Mouse (Mus musculus) kidney, embryonic 16.5 days (tissue): ENCODE results near the gene Ctsl. TPM values are rescaled to one million over a fixed set of nuclear protein-coding genes. Genes with fewer than 3 reads are reported as not detected.

Experiments used
- ATAC-seq: fragments of 200-750 bp; cut with Nextera tagmentation; 2 replicates; pipeline ENCODE4 v1.8.0; 2017; ENCODE audit warnings: moderate TSS enrichment; ENCODE audit not compliant: low FRiP score, low TSS enrichment
- H3K27ac ChIP-seq: fragments of 300-500 bp; sonication (generic); 2 replicates; pipeline ENCODE4 v1.5.1; 2014; ENCODE audit warnings: low read length
- H3K27me3 ChIP-seq: fragments of 300-500 bp; sonication (generic); 2 replicates; pipeline ENCODE4 v1.6.1; 2014; ENCODE audit warnings: low read length, control low read depth, mixed read lengths; ENCODE audit not compliant: insufficient read depth
- H3K36me3 ChIP-seq: fragments of 300-500 bp; sonication (generic); 2 replicates; pipeline ENCODE4 v1.6.1; 2014; ENCODE audit warnings: low read length, control low read depth, mixed read lengths; ENCODE audit not compliant: insufficient read depth
- H3K4me1 ChIP-seq: fragments of 300-500 bp; sonication (generic); 2 replicates; pipeline ENCODE4 v1.6.1; 2014; ENCODE audit warnings: low read length, control low read depth, mixed read lengths; ENCODE audit not compliant: insufficient read depth
- H3K4me2 ChIP-seq: fragments of 300-500 bp; sonication (generic); replicated peaks from 2 replicates; pipeline ENCODE4 v1.6.1; 2014; ENCODE audit warnings: low read depth, low read length
- H3K4me3 ChIP-seq: fragments of 300-500 bp; sonication (generic); 2 replicates; pipeline ENCODE4 v1.5.1; 2014; ENCODE audit warnings: mild to moderate bottlenecking, low read length
- H3K9ac ChIP-seq: fragments of 300-500 bp; sonication (generic); replicated peaks from 2 replicates; pipeline ENCODE4 v1.6.1; 2014; ENCODE audit warnings: low read length
- H3K9me3 ChIP-seq: fragments of 300-500 bp; sonication (generic); 2 replicates; pipeline ENCODE4 v1.6.1; 2016; ENCODE audit warnings: low read length, control low read depth
- WGBS: fragments of 180-500 bp; shearing (Covaris S2); extraction: QIAGEN DNeasy Blood & Tissue Kit; methylation state at CpG from one replicate; pipeline ENCODE4 v1.1.7; 2014; 5-methylcytosine and 5-hydroxymethylcytosine counted together
- polyA plus RNA-seq: library from polyadenylated mRNA; unstranded; fragments of >200 nt; fragmentation: Nextera tagmentation; extraction: Ambion mirVana; gene quantifications from 2 replicates; pipeline ENCODE4 v1.2.1, GENCODE M21; 2015

Ctsl gene
- 382 and 413 TPM in 2 replicates for polyA plus RNA-seq

DNA sequence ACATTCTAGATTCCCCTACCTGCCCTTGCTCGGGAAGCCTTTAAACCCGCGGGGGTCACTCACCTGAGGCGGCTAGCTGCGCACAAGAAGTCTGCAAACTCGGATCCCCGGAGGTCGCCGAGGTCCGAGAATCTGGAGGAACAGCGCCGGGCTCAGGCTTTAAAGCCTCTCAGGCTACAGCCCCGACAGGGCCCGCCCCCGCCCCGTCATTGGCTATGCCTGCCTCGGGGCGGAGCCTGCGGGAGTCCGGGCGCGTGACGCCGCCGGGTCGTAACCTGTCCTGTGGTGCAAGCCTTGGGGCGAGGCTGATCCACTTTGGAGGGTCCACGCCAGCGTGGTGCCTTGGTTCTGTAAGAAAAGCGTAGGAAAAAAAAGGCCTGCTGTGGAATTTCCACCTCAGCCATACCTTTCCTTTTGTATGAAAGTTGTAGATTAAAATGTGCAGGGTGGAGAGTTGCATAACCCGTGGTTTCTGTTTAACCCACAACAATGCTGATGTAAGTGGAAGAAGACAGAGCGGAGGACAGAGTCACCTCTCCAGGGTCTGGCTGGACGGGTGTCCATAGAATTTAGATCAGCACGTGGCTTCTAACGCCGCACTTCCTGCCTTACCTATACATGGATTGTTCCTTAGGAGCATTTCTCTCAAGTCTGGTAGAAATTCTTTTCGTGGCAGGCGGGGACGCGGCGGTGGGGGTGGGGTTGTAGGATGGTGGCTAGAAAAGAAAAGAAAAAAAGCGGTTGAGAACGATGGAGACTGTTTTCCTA, at the start of gene Ctsl:
Gene Ctsl (minus strand): TSS at position 718 of the 768 bp plus-strand sequence.
- WGBS: under 1% methylated on average over 43 of the region's 43 CpGs
- H3K9me3 ChIP-seq: no peaks in the 10 kb centered on the region
- H3K27ac ChIP-seq: peak within 1 kb of the TSS; percentile 63
- peak within 1 kb of the TSS; percentile 88 for H3K4me2 ChIP-seq
- H3K4me1 ChIP-seq: peaks cover 9% of the 10 kb centered on the region
- ATAC-seq: peak; percentile 100
- H3K36me3 ChIP-seq: peaks cover 23% of the 10 kb centered on the region
- H3K4me3 ChIP-seq: peak within 1 kb of the TSS; percentile 74
- no peaks in the 10 kb centered on the region for H3K27me3 ChIP-seq
- peak within 1 kb of the TSS; percentile 89 for H3K9ac ChIP-seq

DNA sequence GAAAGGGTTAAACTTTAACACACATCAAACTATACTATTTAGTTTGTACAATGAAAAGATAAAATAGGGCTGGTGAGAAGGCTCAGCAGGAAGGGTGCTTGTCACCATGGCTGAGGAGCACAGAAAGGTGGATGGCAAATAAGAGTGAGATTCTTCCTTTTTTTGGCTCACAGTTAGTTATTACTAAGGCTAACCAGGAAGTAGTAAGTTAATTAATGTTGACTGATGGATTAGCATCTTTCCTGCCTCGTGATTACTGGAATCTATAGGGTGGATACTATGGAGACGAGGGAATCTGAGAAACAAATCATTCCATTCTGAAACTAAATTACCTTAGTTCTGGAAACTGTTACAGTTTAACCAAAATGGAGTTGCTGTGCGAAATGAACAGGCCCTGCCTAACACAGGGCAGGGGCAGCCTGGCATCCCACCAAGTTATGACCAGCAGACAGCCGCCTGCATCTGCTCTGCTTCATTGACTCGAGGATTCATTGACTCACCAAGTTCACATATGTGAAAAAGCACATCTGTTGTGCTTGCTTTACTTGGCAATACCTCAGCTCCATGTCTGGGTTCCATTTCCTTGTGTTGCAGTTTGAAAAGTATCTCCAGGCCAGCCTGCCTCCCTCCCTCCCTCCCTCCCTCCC, 46.4 kb upstream of the Ctsl start:
- Histone ChIP-seq H3K4me1 (peaks cover 22% of the 10 kb centered on the region), H3K27ac (peak overlapping the region; percentile 76), H3K4me3 (no peak overlapping the region), H3K9me3 (no peaks in the 10 kb centered on the region), H3K4me2 (peak overlapping the region; percentile 23; the same call in 1 of the 2 replicates), H3K9ac (no peak overlapping the region), H3K36me3 (no peaks in the 10 kb centered on the region), H3K27me3 (no peaks in the 10 kb centered on the region)
- ATAC-seq: peak; percentile 95
- 17% methylated on average over 5 of the region's 5 CpGs for WGBS

- Histone ChIP-seq H3K9me3 (no peaks in the 10 kb centered on the region), H3K4me3 (no peak overlapping the region), H3K4me1 (peaks cover 14% of the 10 kb centered on the region), H3K36me3 (no peaks in the 10 kb centered on the region), H3K4me2 (no peak overlapping the region), H3K27ac (no peak overlapping the region), H3K27me3 (no peaks in the 10 kb centered on the region), H3K9ac (no peak overlapping the region)
- no peak for ATAC-seq
- 91% methylated on average over 2 of the region's 2 CpGs for WGBS
Measured at GRCm38 (mm10) chr13:64415659-64416058, 45.0 kb upstream of the Ctsl start.

DNA sequence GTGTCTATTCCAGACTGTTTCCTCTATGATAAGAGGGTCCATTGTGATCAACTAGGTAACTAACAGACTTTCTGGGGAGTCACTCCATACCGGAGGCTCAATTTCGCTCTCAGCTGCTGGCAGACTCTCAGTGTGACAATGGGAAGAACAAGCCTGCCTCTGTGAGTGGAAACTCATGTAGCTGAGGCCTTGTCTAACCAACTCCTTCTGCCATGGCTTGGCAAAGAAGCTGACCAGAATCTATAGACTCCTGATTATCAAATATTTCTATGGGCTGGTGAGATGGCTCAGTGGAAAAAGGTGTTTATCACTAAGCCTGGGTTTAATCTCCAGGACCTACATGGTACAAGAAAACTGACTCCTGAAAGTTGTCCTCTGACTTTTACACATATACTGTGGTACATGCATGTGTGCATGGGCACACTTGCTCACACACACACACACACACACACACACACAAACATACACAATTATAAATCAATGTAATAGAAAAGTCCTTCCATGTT, 42.1 kb upstream of the Ctsl start:
- H3K4me1 ChIP-seq: peaks cover 12% of the 10 kb centered on the region
- H3K9me3 ChIP-seq: no peaks in the 10 kb centered on the region

GRCm38 (mm10) chr13:64411282-64411681, 40.6 kb upstream of the Ctsl start:
- H3K4me2 ChIP-seq: no peak overlapping the region
- no peaks in the 10 kb centered on the region for H3K27me3 ChIP-seq
- H3K27ac ChIP-seq: no peak overlapping the region
- H3K9ac ChIP-seq: no peak overlapping the region
- no peak overlapping the region for H3K4me3 ChIP-seq
- WGBS: 84% methylated on average over 2 of the region's 2 CpGs
- no peaks in the 10 kb centered on the region for H3K36me3 ChIP-seq
- ATAC-seq: no peak
- no peaks in the 10 kb centered on the region for H3K4me1 ChIP-seq
- no peaks in the 10 kb centered on the region for H3K9me3 ChIP-seq

More for the DNA sequence above, 42.1 kb upstream of the Ctsl start:
- WGBS: 70% methylated on average over 2 of the region's 2 CpGs
- Histone ChIP-seq H3K27ac (no peak overlapping the region), H3K4me3 (no peak overlapping the region), H3K27me3 (no peaks in the 10 kb centered on the region), H3K4me2 (no peak overlapping the region), H3K36me3 (no peaks in the 10 kb centered on the region), H3K9ac (no peak overlapping the region)
- ATAC-seq: no peak

DNA sequence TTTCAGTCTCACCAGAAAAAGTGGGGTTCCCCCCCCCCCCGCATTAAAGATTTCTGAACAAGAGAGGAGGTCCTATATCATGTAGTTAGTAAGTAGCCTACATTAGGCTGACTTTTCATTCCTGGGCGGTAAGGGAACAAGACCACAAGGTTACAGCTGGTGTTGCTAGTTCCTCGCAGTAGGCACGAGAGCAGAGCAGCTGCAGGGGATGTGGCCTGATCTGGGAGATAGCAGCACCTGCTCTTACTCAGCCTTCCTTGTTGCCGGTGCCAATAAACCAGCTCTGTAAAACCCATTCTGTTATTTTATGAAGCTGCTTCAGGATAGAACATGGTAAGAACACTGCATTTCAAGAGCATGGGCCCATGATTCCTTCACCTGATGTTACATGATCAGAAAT, 39.9 kb upstream of the Ctsl start:
- Histone ChIP-seq H3K4me2 (no peak overlapping the region), H3K9me3 (no peaks in the 10 kb centered on the region), H3K36me3 (no peaks in the 10 kb centered on the region), H3K27me3 (no peaks in the 10 kb centered on the region), H3K4me1 (no peaks in the 10 kb centered on the region), H3K4me3 (no peak overlapping the region), H3K9ac (no peak overlapping the region), H3K27ac (no peak overlapping the region)
- ATAC-seq: peak; percentile 59; the same call in 1 of the 2 replicates
- 55% methylated on average over 5 of the region's 5 CpGs for WGBS

DNA sequence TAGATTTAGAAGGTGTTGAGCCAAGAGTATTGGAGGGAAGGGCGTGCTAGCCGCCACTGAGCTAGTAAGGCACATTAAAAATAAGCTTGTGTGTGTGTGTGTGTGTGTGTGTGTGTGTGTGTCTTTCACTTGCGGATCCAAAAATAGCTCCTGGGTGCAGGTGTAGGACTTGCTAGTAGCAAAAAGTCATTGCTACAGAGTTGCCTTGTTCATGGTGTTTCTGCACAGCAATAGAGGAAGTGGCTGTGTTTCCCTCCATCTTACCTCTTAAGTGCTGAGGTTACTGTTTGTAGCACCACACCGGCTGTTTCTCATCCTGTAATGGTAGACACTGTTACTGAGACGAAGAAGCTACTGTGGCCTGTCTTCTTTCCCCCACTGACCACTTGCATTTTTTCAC, 37.3 kb upstream of the Ctsl start:
- Histone ChIP-seq H3K27ac (no peak overlapping the region), H3K4me2 (no peak overlapping the region), H3K36me3 (no peaks in the 10 kb centered on the region), H3K4me1 (no peaks in the 10 kb centered on the region), H3K27me3 (no peaks in the 10 kb centered on the region), H3K9ac (no peak overlapping the region), H3K4me3 (no peak overlapping the region), H3K9me3 (no peaks in the 10 kb centered on the region)
- no peak for ATAC-seq
- WGBS: 80% methylated on average over 5 of the region's 5 CpGs

DNA sequence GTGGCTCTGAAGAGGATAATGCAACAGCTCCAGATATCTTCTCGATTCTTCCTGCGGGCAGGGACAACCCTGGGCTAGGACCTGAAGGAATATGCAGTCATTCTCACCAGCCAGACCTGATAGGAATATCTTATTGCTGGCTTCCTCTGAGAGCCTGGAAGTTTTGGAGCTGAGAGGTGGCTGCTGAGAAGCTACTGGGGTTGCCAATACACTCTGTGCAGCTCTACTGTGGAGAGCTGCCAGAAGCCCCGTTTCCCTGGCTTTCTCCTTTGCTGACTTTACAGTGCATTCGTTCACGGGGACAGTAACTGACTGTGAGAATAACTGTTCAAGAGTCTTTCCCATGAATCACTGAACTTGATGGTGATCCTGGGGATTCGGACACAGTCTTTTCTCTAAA, 34.9 kb upstream of the Ctsl start:
- no peaks in the 10 kb centered on the region for H3K27me3 ChIP-seq
- peaks cover 14% of the 10 kb centered on the region for H3K4me1 ChIP-seq
- H3K4me2 ChIP-seq: no peak overlapping the region
- H3K9me3 ChIP-seq: no peaks in the 10 kb centered on the region
- no peaks in the 10 kb centered on the region for H3K36me3 ChIP-seq
- H3K27ac ChIP-seq: no peak overlapping the region
- no peak for ATAC-seq
- H3K4me3 ChIP-seq: no peak overlapping the region
- H3K9ac ChIP-seq: no peak overlapping the region
- 74% methylated on average over 6 of the region's 6 CpGs for WGBS

DNA sequence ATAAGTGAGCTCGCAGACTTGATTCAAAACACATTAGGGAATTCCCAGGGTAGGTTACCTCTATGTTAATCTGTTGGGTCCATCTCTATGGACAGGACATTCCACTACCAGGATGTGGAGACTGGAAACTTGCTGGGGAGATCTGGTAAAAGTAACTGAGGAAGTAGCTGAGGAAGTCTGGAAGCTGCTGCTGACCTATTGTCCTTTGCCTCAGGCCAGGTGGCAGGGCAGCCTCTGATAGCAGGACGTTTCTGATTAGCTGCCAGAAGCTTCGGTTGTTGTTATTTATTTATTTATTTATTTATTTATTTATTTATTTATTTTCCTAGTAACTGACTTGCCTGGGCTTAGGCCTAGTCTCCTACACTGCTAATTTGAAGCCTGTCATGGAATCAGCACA, 32.8 kb upstream of the Ctsl start:
- Histone ChIP-seq H3K27me3 (no peaks in the 10 kb centered on the region), H3K36me3 (no peaks in the 10 kb centered on the region), H3K4me3 (no peak overlapping the region), H3K4me2 (no peak overlapping the region), H3K27ac (no peak overlapping the region), H3K4me1 (peaks cover 16% of the 10 kb centered on the region), H3K9ac (no peak overlapping the region), H3K9me3 (no peaks in the 10 kb centered on the region)
- WGBS: 51% methylated on average over 3 of the region's 3 CpGs
- ATAC-seq: no peak

GRCm38 (mm10) chr13:64402951-64403460, 32.3 kb upstream of the Ctsl start:
- no peaks in the 10 kb centered on the region for H3K27me3 ChIP-seq
- no peak overlapping the region for H3K9ac ChIP-seq
- no peaks in the 10 kb centered on the region for H3K9me3 ChIP-seq
- 88% methylated on average over 8 of the region's 8 CpGs for WGBS
- H3K4me3 ChIP-seq: no peak overlapping the region
- H3K4me1 ChIP-seq: peaks cover 16% of the 10 kb centered on the region
- H3K36me3 ChIP-seq: no peaks in the 10 kb centered on the region
- H3K27ac ChIP-seq: no peak overlapping the region
- ATAC-seq: no peak
- no peak overlapping the region for H3K4me2 ChIP-seq
